Mouse (Mus musculus) inflammation-experienced regulatory T-cells, adult 6 months (primary cell): ENCODE results near the gene Krtap27-1. TPM values are rescaled to one million over a fixed set of nuclear protein-coding genes. Genes with fewer than 3 reads are reported as not detected.

Experiments
- polyA plus RNA-seq, 3 experiments: library from polyadenylated mRNA; unstranded; fragments of 100-300 nt; shearing (Covaris generic); gene quantifications; one replicate each; pipeline ENCODE4 v1.2.1; 2017

Gene Krtap27-1
- polyA plus RNA-seq, 3 experiments from 2014 or later, result not detected

Other genes with a start within 250 kb of the Krtap27-1 start
- gene Cldn17, start 164.7 kb downstream of the Krtap27-1 start, polyA plus RNA-seq, result not detected
- not detected for gene Cldn8, start 108.5 kb downstream of the Krtap27-1 start, polyA plus RNA-seq
- gene Krtap24-1, start 59.4 kb downstream of the Krtap27-1 start, polyA plus RNA-seq, result not detected
- gene 2310079G19Rik, start 44.0 kb downstream of the Krtap27-1 start, polyA plus RNA-seq, result not detected
- gene Krtap26-1, start 23.9 kb downstream of the Krtap27-1 start, polyA plus RNA-seq, result not detected
- not detected for gene 2310061N02Rik, start 36.3 kb upstream of the Krtap27-1 start, polyA plus RNA-seq
- gene Krtap13-1, start 57.2 kb upstream of the Krtap27-1 start, polyA plus RNA-seq, result not detected
- not detected for gene Krtap13, start 80.0 kb upstream of the Krtap27-1 start, polyA plus RNA-seq
- gene 2310034C09Rik, start 87.2 kb upstream of the Krtap27-1 start, polyA plus RNA-seq, result not detected
- gene 2310057N15Rik, start 102.5 kb upstream of the Krtap27-1 start, polyA plus RNA-seq, result not detected
- gene Gm5965, start 106.2 kb upstream of the Krtap27-1 start, polyA plus RNA-seq, result not detected
- gene Gm20741, start 140.5 kb upstream of the Krtap27-1 start, polyA plus RNA-seq, result not detected
- not detected for gene Krtap15, start 148.5 kb upstream of the Krtap27-1 start, polyA plus RNA-seq
- not detected for gene Krtap14, start 154.5 kb upstream of the Krtap27-1 start, polyA plus RNA-seq
- gene Krtap19-1, start 197.7 kb upstream of the Krtap27-1 start, polyA plus RNA-seq, result not detected
- gene Krtap19-2, start 202.6 kb upstream of the Krtap27-1 start, polyA plus RNA-seq, result not detected
- not detected for gene Krtap19-3, start 206.4 kb upstream of the Krtap27-1 start, polyA plus RNA-seq
- gene Krtap19-4, start 213.4 kb upstream of the Krtap27-1 start, polyA plus RNA-seq, result not detected
- not detected for gene Krtap19-5, start 224.8 kb upstream of the Krtap27-1 start, polyA plus RNA-seq